Mouse (Mus musculus): Measurements from ENCODE around the gene Fam53b.

Fam53b gene

DNA sequence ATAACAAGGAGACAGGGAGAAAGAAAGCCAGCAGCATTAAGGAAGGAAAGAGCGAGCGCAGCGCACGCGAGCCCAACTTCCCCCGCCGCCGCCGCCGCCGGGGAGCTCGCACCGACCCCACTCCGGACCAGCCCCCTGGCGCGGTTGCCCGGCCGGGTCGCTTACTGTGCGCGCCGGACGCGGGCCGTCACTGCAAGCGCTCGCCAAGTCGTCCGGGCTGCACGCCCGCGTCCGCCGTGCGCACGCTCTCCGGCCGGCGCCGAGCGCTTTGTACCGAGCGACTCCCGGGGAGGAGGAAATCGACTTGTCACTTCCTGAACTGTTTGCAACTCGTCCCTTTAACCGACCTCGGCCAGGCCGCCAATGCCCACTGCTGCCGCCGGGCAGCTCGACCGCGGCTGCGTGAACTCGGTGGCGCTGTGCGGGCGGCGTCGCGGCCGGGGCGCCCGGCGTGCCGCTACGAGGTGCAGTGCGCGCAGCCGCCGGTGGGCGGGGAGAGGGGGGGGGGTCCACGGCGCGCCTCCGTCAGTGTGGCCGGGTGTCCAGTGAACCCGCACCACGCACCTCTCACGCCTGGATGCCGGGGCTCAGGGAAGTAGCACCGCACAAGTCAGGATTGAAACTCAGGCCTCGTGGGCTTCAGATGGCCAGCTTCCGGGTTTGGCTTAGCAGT is at the start of gene Fam53b:
TSS of gene Fam53b (minus strand) at position 471 of the 673 bp plus-strand sequence.
- peak; percentile 70 for DNase-seq (ENCODE audit: low spot score)

DNA sequence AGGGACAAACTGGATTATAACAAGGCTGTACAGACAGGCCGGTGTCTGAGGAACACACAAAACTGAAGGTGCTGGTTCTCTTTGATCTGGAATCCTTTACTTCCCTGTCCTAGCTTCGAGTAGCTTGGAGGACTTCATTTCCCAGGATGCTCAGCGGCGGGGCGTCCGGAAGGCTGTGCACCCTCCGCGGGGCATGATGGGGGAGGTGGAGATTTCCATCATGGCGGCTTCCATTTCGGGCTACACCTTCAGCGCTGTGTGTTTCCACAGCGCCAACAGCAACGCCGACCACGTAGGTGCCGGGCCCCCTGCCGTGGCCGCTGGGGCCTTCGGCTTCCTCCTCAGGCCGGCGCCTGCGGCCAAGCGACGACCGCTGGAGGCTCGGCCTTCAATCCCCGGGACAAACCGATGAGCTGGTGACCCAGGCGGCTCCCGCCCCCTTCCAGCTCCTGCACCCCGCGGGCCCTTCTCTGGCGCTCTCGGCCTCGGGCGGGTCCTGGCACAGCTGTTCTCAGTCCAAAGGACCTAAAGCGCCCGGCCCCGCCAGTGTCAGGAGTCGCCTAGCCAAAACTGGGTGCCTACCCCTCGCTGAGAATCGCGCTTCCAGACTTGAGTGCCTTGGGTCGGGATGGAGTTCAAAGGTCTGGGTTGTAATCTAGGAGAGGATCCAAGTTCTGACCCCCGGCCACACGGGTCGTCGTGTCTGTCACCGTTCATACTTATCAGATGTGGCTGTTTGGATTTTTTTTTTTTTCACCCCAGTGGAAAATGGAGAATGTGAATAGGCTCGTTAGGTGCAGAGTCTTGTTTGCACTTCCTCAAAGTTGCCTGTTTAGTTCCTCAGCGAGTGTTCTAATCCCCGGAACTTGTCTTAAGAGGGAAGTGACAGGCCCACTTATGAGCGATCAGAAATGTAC is 45.6 kb upstream of the Fam53b start, which contains the start of gene Abraxas2:
TSS of gene Abraxas2 (plus strand) at position 184 of the 917 bp plus-strand sequence.
- peak; percentile 89 for DNase-seq (ENCODE audit: low spot score)

GRCm38 (mm10) chr7:132858043-132858608 is 44.4 kb upstream of the Fam53b start:
- DNase-seq (ENCODE audit: low spot score) = no peak

DNA sequence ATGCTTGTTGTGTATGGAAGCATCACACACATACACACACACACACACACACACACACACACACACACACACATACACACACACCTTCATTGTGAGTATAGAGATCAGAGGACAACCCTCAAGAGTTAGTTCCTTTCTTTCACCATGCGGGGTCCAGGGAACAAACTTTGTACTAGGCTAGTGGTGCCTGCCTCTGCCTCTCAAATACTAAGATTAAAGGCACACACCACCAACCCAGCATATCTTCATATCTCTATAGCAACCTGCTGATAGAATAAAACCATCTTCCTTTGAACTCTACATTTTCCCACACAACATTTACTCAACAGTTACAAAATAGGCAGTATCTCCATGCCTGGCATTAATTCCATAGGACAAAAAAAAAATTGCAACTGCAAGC is 42.4 kb upstream of the Fam53b start:
- no peak for DNase-seq (ENCODE audit: low spot score)

DNA sequence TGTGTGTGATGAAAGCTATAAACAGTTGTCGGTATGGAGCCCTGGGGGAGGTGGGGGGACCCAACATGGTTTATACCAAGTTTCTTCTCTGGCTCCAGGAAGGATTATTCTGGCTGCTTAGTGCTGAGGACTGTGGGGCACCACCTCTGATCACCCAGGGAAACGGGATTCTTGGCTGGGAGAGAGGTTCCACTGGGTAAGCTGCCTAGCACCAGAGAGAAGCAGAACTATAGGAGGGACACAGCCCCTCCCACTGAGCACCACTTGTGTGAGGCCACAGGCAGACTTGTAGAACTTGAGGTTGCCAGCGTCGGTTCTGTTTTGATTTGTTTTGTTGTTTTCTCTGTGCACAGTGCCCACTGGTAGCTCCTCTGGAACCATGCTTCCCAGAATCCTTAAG is 40.3 kb upstream of the Fam53b start:
- DNase-seq (ENCODE audit: low spot score) = no peak

GRCm38 (mm10) chr7:132853361-132853760 is 39.7 kb upstream of the Fam53b start:
- DNase-seq (ENCODE audit: low spot score) = peak; percentile 31

DNA sequence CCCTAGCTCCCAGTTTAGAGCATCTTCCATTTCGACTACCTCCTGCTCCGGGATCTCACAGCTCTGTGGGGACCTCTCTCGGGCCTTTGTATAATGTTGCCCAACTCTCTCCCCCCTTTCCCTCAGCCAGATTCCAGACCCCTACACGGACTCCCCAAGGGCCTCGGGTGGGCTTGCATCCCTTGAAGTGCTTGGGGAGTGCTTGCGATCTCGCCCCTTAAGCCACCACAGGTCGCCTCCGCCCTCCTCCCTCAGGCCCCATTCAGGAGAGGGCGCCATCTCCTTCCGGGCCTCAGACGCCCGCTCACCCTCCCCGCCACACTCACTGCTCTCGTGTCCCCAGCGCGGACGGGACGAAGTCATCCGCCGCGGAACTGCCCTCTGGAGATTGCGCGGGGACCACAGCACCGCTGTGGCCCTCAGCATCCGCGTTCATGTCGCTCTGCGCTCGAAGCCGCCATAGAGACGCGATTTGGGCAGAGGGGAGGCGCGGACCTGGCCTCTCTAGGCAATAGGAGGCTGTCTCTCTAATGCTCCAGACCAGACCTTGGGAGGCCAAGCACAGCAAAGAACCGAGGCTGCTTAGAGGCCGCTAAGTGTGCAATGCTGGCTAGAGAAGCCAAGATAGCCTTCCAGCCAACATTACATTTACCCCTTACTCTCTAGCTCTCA is 38.6 kb upstream of the Fam53b start, which contains the start of gene Eef1akmt2:
TSS of gene Eef1akmt2 (minus strand) at position 501 of the 672 bp plus-strand sequence.
- DNase-seq (ENCODE audit: low spot score) = peak; percentile 83

DNA sequence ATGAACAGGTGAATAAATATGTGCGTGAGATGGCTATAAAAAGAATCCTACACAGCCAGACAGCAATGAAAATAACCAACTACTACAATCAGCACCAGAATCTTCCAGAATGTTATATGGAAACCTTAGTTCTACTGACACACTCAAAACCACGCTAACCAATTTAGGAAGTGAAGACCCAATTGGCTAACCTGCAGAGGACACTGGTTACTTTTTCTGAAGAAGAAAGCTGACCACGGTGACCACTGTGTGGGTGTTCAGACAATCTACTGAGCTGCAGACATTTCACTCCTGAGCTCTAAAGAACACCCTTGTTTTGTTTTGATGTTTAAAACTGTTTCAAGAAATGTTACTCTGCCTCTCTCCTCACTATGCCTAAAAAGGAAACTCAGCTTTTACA is 29.5 kb upstream of the Fam53b start:
- no peak for DNase-seq (ENCODE audit: low spot score)

DNA sequence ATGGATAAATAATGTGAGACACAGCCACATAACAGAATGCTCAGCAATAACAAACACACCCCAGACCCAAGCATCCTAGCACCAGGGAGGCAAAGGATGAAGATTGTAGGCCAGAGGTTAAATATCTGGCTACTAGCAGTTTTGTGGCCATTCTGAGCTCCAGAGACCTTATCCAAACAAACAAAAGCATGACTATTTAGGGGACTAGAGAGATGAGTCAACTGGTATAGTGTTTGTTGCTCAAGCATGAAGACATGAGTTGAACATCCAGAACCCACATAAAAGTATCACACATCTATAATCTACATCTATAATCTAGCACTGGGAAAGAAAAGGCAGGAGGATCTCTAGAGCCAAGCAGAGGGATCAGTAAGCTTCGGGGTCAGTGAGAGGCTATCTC is 28.8 kb upstream of the Fam53b start:
- DNase-seq (ENCODE audit: low spot score) = no peak

GRCm38 (mm10) chr7:132841287-132841686 is 27.6 kb upstream of the Fam53b start:
- DNase-seq (ENCODE audit: low spot score) = peak; percentile 55

GRCm38 (mm10) chr7:132830955-132831354 is 17.3 kb upstream of the Fam53b start:
- DNase-seq (ENCODE audit: low spot score) = no peak

- DNase-seq (ENCODE audit: low spot score) = no peak
Observed at GRCm38 (mm10) chr7:132824346-132825022, 10.8 kb upstream of the Fam53b start.

DNA sequence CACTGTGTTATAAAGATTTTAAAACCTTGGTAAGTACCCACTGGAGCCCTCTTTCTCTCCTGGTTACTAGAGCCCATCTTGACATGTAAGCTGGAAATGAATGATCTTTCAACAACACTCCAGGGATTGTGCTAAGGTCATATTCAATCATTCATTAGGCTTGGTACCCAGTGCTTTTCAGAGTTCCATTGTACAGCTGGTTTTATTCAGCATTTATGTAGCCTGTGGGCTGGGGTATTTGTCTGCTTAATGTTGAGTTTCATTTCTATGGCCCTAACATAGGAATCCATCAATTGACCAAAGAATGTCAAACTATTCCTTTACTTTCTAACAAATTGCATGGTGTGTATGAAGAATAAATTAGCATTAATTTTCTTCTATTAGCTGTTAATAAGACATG is 10.1 kb upstream of the Fam53b start:
- no peak for DNase-seq (ENCODE audit: low spot score)

GRCm38 (mm10) chr7:132820692-132821091 is 7.0 kb upstream of the Fam53b start:
- no peak for DNase-seq (ENCODE audit: low spot score)

DNA sequence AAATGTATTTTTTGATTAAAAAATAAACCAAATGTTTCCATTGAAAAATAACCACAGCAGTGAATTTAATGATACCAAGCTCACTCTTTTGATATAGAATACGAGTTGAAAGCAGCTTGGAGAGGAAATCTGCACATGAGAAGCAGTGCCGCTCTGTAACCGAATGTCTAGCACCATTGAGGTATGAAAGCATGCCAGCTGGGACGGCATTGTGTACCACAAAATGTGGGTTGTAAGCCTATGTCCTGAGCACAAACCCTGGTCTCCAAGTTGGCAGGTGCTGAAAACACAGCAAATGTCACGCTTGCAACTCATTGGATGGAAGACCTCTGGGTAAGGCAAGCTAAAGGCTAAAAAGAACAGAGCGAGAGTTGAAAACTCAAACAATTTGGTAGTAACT is 3.4 kb upstream of the Fam53b start:
- no peak for DNase-seq (ENCODE audit: low spot score)

DNA sequence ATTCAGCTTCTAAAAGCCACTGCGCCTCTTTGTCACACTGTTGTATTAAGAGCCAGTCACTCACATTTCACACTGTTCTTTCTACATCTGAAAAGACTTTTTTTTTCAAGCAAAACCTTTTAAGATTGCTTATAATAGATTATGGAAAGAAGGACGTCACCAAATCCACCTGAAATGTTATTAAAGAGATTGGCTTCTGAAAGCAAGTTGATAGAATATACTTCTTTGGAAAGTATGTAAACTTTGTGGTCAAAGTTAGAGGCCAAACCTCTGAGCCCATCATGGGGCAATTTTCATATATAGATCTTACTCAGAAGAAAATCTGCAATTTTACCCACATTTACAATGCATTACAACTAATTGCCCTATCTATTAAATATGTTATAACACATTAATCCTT is 2.8 kb upstream of the Fam53b start:
- no peak for DNase-seq (ENCODE audit: low spot score)

DNA sequence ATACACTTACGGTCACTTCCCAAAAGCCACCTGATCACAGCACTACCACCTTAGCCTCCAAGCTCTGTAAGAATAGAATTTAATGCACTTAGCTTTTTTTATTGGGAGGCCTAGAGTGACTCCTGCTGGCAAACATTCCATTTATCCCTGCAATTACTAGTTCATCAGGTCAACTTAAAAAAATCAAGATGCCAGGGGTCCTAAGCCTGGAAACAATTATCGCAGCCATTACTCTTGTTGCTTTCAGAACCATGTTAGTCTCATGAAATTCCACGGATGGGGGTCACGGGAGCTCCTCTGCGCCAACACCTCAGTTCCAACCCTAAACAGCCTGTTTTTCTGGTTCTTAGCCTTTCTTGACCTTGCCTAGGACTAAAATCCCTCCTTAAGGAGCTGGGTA is 1.4 kb upstream of the Fam53b start:
- DNase-seq (ENCODE audit: low spot score) = no peak

DNA sequence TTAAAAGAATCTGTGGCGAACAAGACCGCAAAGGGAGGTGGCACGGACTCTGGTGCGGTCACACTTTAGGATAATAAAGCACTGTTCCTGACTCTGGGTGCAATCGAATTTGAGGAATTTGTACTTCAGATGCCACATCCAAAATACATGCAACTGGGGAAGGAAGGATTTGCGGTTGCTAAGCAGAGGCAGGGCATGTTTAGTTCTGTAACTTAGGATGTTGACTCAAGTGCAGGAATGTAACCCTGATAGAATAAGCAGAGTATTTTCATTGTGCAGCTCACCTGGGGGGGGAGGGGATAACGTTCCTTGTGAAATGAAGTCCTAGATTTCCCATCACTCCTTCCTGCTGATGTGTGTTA is 384 bp upstream of the Fam53b start:
- DNase-seq (ENCODE audit: low spot score) = no peak

- peak; percentile 16 for DNase-seq (ENCODE audit: low spot score)
Observed at GRCm38 (mm10) chr7:132812619-132813415, 869 bp downstream of the Fam53b start.

DNA sequence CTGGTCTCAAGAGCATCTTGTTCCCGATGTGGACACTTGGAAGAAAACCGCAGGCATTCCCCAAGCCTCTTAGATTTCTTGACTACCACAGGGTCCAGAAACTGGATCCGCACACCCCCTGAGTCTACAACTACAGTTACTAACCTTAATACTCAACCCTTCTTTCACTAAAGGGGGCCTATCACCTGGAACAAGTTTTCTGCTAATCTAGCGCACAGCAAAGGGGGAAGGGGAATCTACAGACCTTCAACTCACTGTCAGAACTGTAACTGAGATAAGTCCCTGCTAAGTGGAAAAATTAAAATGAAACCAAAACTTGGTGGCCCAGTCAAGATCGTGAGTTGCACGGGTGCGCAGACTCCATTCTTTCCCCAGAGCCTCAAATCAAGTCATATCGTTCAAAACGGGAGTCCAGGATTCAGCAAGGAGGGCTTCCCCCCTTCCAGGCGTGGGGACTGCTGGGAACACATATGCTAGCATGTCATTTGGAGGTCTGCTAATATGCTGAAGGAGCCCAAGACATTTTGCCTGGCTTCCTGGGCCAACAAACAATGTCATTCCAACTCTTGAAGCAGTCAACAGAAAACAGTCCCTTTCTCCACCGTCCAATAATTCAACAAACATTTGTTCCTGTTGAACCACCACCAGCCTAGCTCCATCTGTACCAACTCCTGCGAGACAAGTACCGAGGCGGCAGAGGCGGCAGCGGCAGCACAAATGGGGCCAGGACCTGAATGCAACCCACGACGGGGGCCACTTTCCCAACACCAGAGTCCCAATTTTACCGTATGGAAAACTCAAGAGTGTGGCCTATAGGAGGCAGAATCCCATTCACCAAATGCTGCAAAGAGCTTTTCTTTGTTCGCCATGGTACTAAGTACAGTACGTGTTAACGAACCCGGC is 1.7 kb downstream of the Fam53b start:
- no peak for DNase-seq (ENCODE audit: low spot score)

All from MN1 (cell line).